Mouse (Mus musculus) olfactory bulb, adult 2 months (tissue): ENCODE results near the gene Lonp1. TPM values are rescaled to one million over a fixed set of nuclear protein-coding genes. Genes with fewer than 3 reads are reported as not detected.
"Not testable (repeated sequence)": the region's sequence is repeated elsewhere in the genome, so short reads cannot be mapped to it uniquely, and the experiment has no call there.

Source experiments
- H3K27ac ChIP-seq: fragments of 200-500 bp; 2 replicates; pipeline ENCODE4 v1.5.1; 2012; ENCODE audit warnings: low read depth, low read length; ENCODE audit not compliant: insufficient read depth
- H3K4me1 ChIP-seq: fragments of 200-500 bp; 2 replicates; pipeline ENCODE4 v1.6.1; 2012; ENCODE audit warnings: low read length; ENCODE audit not compliant: control insufficient read depth, insufficient read depth
- H3K4me3 ChIP-seq: fragments of 200-500 bp; 2 replicates; pipeline ENCODE4 v1.5.1; 2012; ENCODE audit warnings: mild to moderate bottlenecking, low read depth, low read length, moderate library complexity; ENCODE audit not compliant: insufficient read depth
- CTCF ChIP-seq: fragments of 200-500 bp; IDR thresholded peaks from 2 replicates; pipeline ENCODE4 v1.5.1; 2012; ENCODE audit warnings: low read depth, mild to moderate bottlenecking, low read length, moderate library complexity; ENCODE audit not compliant: insufficient read depth
- POLR2A ChIP-seq: fragments of 200-500 bp; IDR thresholded peaks from 2 replicates; pipeline ENCODE4 v1.6.1; 2012; ENCODE audit warnings: mild to moderate bottlenecking, low read depth, low read length, moderate library complexity; ENCODE audit not compliant: insufficient read depth
- WGBS: fragments of 180-500 bp; shearing (Covaris S2); methylation state at CpG from one replicate; pipeline ENCODE4 v1.1.7; 2018; 5-methylcytosine and 5-hydroxymethylcytosine counted together
- polyA plus RNA-seq: library from polyadenylated mRNA; stranded (reverse); fragments of >200 nt; gene quantifications from 2 replicates; pipeline ENCODE4 v1.2.4, GENCODE M21; 2012; ENCODE audit warnings: low replicate concordance; ENCODE audit not compliant: missing spikeins, insufficient read depth, insufficient read length

Gene Lonp1
- polyA plus RNA-seq, 1 experiment: not detected

GRCm38 (mm10) chr17:56627530-56628277, 1.0 kb upstream of the Lonp1 start, which contains the start of gene Catsperd:
Gene Catsperd (plus strand): TSS chr17:56628143.
- WGBS: 10% methylated on average over 26 of the region's 26 CpGs
- TF ChIP-seq CTCF (no peak), POLR2A (no peak)
- H3K27ac ChIP-seq: no peak within 1 kb of the TSS

GRCm38 (mm10) chr17:56626260-56626659, 427 bp downstream of the Lonp1 start:
- Histone ChIP-seq H3K4me3 (peak overlapping the region; percentile 77), H3K4me1 (peaks cover 12% of the 10 kb centered on the region), H3K27ac (no peak overlapping the region)
- under 1% methylated on average over 32 of the region's 32 CpGs for whole genome bisulfite sequencing
- TF ChIP-seq CTCF (no peak), POLR2A (no peak)

More at GRCm38 (mm10) chr17:56627530-56628277, 1.0 kb upstream of the Lonp1 start, which contains the start of gene Catsperd:
- Histone ChIP-seq H3K4me1 (peaks cover 12% of the 10 kb centered on the region), H3K4me3 (peak within 1 kb of the TSS; percentile 77)

GRCm38 (mm10) chr17:56625495-56625894, 1.2 kb downstream of the Lonp1 start:
- no peak overlapping the region for H3K4me3 ChIP-seq
- no peak overlapping the region for H3K27ac ChIP-seq
- H3K4me1 ChIP-seq: peaks cover 12% of the 10 kb centered on the region
- TF ChIP-seq POLR2A (no peak), CTCF (no peak)
- 84% methylated on average over 3 of the region's 3 CpGs for WGBS

GRCm38 (mm10) chr17:56617628-56618027, 9.1 kb downstream of the Lonp1 start:
- TF ChIP-seq CTCF (no peak), POLR2A (no peak)
- H3K4me3 ChIP-seq: no peak overlapping the region
- H3K4me1 ChIP-seq: peaks cover 10% of the 10 kb centered on the region
- no peak overlapping the region for H3K27ac ChIP-seq
- 86% methylated on average over 8 of the region's 8 CpGs for WGBS

GRCm38 (mm10) chr17:56616725-56617124, 10.0 kb downstream of the Lonp1 start:
- TF ChIP-seq POLR2A (no peak), CTCF (no peak)
- Histone ChIP-seq H3K4me3 (no peak overlapping the region), H3K27ac (no peak overlapping the region), H3K4me1 (peaks cover 17% of the 10 kb centered on the region)
- 81% methylated on average over 3 of the region's 3 CpGs for WGBS

GRCm38 (mm10) chr17:56615792-56616191, 10.9 kb downstream of the Lonp1 start:
- no peak overlapping the region for H3K4me3 ChIP-seq
- H3K4me1 ChIP-seq: peaks cover 17% of the 10 kb centered on the region
- TF ChIP-seq CTCF (no peak), POLR2A (no peak)
- 84% methylated on average over 4 of the region's 4 CpGs for WGBS
- no peak overlapping the region for H3K27ac ChIP-seq

- no peak overlapping the region for H3K4me3 ChIP-seq
- TF ChIP-seq CTCF (no peak), POLR2A (no peak)
- no peak overlapping the region for H3K27ac ChIP-seq
- H3K4me1 ChIP-seq: peaks cover 19% of the 10 kb centered on the region
- 77% methylated on average over 11 of the region's 11 CpGs for WGBS
Observed at GRCm38 (mm10) chr17:56615136-56615784, 11.4 kb downstream of the Lonp1 start.

- Histone ChIP-seq H3K4me3 (peak overlapping the region; percentile 55), H3K27ac (no peak overlapping the region), H3K4me1 (peaks cover 19% of the 10 kb centered on the region)
- no peak for TF ChIP-seq CTCF
- TF ChIP-seq POLR2A: no peak
- WGBS: 23% methylated on average over 14 of the region's 14 CpGs
Observed at GRCm38 (mm10) chr17:56614391-56615135, 12.1 kb downstream of the Lonp1 start.

GRCm38 (mm10) chr17:56613893-56614292, 12.8 kb downstream of the Lonp1 start:
- Histone ChIP-seq H3K4me1 (peaks cover 19% of the 10 kb centered on the region), H3K4me3 (peak overlapping the region; percentile 55)
- not testable (repeated sequence) for H3K27ac ChIP-seq
- under 1% methylated on average over 26 of the region's 26 CpGs for WGBS
